Mouse (Mus musculus) thymus, postnatal 36 days (tissue): ENCODE data around the gene Ankrd6.
A peak's percentile ranks its signal among the peaks of the same experiment; 100 is the strongest.

ENCODE experiments used
- DNase-seq, 2 experiments: peaks; one replicate each; pipeline ENCODE4 v3.0.0; 2022; ENCODE audit warnings: mixed read lengths in 2 of 2

The Ankrd6 gene

GRCm38 (mm10) chr4:32854956-32855355 is 95.7 kb downstream of the Ankrd6 start:
- no peak for DNase-seq

GRCm38 (mm10) chr4:32853609-32854188 is 96.9 kb downstream of the Ankrd6 start:
- DNase-seq: peak; percentile 33 to 55

GRCm38 (mm10) chr4:32852819-32853218 is 97.8 kb downstream of the Ankrd6 start:
- peak; percentile 74 to 84 for DNase-seq

- DNase-seq: no peak
Observed at GRCm38 (mm10) chr4:32852294-32852693, 98.3 kb downstream of the Ankrd6 start.

GRCm38 (mm10) chr4:32838401-32838800 is 112.2 kb downstream of the Ankrd6 start:
- DNase-seq: no peak

- DNase-seq: no peak
Observed at GRCm38 (mm10) chr4:32836071-32836470, 114.6 kb downstream of the Ankrd6 start.

- no peak for DNase-seq
Observed at GRCm38 (mm10) chr4:32834541-32834940, 116.1 kb downstream of the Ankrd6 start.

- no peak for DNase-seq
Observed at GRCm38 (mm10) chr4:32833494-32834282, 117.0 kb downstream of the Ankrd6 start.

- no peak for DNase-seq
Observed at GRCm38 (mm10) chr4:32829316-32829715, 121.3 kb downstream of the Ankrd6 start.

- no peak for DNase-seq
Observed at GRCm38 (mm10) chr4:32828385-32829077, 122.1 kb downstream of the Ankrd6 start.

GRCm38 (mm10) chr4:32826925-32827324 is 123.7 kb downstream of the Ankrd6 start:
- DNase-seq: no peak

- DNase-seq: no peak
Observed at GRCm38 (mm10) chr4:32824254-32824653, 126.4 kb downstream of the Ankrd6 start.

- DNase-seq: no peak
Observed at GRCm38 (mm10) chr4:32820676-32821075, 130.0 kb downstream of the Ankrd6 start.

GRCm38 (mm10) chr4:32817478-32817877 is 133.2 kb downstream of the Ankrd6 start:
- no peak for DNase-seq

- DNase-seq: no peak
Observed at GRCm38 (mm10) chr4:32800577-32801170, 150.0 kb downstream of the Ankrd6 start.

GRCm38 (mm10) chr4:32799966-32800576 is 150.6 kb downstream of the Ankrd6 start, which contains the start of gene Lyrm2:
Gene Lyrm2 (plus strand): TSS chr4:32800253.
- peak; percentile 83 to 86 for DNase-seq

- no peak for DNase-seq
Observed at GRCm38 (mm10) chr4:32798976-32799375, 151.7 kb downstream of the Ankrd6 start.

GRCm38 (mm10) chr4:32789020-32789419 is 161.6 kb downstream of the Ankrd6 start:
- no peak for DNase-seq

GRCm38 (mm10) chr4:32787110-32787509 is 163.5 kb downstream of the Ankrd6 start:
- no peak for DNase-seq

- no peak for DNase-seq
Observed at GRCm38 (mm10) chr4:32779996-32780395, 170.6 kb downstream of the Ankrd6 start.

GRCm38 (mm10) chr4:32770284-32770810 is 180.3 kb downstream of the Ankrd6 start:
- DNase-seq: no peak

GRCm38 (mm10) chr4:32768046-32768445 is 182.6 kb downstream of the Ankrd6 start:
- DNase-seq: peak; percentile 67 to 71

GRCm38 (mm10) chr4:32767471-32767870 is 183.2 kb downstream of the Ankrd6 start:
- DNase-seq: no peak
